Mouse (Mus musculus) cerebellum, postnatal 25 days (tissue): Measurements from ENCODE around the gene Spo11.

ENCODE experiments used
- DNase-seq, 2 experiments: peaks; one replicate each; pipeline ENCODE4 v3.0.0; 2021; ENCODE audit warnings: mixed read lengths in 2 of 2

The Spo11 gene

DNA sequence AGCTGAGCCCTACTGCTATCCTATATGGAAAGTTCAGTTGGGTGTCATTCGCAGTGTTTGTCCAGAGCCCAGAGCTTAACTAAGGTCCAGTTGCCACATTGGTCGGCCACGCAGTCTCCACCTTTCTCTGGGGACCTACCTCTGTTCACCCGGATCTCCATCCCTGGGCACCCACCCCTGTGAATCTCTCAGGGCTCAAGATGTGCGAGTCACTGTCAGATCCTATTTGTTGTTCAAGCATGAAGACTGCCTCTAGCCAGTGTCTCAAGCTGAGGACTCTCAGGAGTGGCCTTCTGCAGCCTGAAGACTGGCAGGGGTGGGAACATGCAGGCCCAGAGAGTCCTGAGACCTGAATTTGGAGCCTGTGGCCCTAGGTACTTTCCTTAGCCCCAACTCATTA, 58.6 kb downstream of the Spo11 start:
- DNase-seq = no peak

DNA sequence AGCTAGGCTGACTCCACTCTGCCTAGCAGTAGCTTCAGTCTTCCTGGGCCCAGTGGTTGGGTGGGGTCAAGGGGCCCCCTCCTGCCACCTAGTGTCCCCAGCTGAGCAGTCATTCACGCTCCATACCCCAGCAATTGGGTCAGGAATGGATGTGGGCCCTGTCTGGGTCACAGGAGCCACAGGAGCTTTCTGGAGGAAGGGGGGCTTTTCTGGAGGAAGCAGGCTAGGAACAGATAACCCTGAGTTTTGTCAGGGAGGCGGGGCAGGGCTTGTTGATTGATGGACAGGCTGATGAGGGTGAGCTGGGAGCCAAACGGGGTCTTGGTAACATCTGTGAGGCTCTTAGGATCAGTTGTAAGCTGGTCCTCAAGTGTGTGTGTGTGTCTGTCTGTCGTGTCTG, 59.1 kb downstream of the Spo11 start:
- no peak for DNase-seq

DNA sequence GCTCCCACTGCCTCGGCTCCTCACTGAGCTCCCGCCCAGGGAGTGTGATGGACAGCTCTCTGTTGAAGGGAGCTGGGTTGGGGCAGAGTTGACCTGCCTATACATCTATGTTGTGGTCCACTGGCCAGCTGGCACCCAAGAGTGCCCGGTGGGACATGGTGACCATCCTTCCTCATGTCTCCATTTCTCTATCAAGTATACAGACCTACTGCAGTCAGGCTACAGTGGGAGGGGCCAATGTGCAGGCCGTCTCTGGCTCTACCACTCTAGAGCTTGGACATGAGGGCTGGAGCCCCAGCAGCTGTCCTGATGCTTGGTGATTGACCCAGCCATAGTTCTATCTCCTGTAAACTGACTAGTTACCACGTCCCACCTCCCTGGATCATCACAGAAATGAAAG, 59.8 kb downstream of the Spo11 start:
- DNase-seq = no peak

DNA sequence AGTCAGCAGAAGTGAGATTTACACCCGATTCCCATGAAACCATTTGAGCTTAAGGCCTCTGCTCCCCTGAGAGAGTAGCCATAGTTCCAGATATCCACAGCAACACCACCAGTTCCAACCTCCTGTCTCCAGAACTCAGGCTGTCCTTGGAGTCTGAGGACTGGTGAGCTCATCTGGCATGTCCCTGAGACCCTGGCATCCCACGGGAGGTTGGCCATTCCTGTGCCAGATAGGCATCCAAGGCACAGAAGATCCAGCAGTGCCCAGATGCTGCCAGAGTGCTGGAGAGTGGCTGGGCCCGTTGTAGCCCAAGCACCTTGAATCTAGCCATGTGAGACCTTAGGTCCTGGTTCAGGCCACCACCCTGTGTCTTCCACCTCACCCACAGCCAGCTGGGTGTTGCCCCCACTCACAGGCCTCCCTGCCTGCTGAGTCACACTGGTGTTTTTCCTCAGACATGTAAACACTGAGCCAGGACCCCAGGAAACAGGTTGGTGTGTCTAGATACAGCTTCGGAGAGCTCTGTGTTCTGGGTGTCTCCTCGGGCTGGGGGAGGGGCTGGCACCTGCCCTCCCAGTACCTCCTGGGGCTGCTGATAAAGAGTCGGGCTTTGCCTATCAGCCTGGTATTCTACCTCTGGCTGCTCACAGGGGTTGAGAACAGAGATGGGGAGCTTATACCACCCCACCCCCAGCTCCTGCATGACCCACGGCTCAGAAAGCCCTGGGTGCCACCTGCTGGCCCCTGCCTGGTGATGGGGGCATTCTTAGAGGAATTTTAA, 60.5 kb downstream of the Spo11 start:
- DNase-seq = no peak

DNA sequence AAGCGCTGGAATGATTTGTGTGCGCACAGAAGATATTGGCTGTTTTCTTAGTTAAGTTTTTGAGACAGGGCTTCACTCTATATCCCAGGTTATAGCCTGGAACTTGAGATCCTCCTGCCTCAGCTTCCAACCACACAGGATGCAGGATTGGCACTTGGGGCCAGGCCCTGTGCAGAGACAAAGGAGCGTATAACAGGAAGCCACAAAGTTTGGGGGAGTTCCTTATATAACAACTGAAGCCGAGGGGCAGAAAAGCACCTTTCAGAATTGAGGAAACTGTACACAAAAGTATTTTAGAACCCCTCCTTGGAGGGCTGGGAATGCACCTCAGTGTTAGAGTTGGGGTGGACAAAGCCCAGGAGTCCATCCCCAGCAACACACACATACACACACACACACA, 61.5 kb downstream of the Spo11 start:
- no peak for DNase-seq

DNA sequence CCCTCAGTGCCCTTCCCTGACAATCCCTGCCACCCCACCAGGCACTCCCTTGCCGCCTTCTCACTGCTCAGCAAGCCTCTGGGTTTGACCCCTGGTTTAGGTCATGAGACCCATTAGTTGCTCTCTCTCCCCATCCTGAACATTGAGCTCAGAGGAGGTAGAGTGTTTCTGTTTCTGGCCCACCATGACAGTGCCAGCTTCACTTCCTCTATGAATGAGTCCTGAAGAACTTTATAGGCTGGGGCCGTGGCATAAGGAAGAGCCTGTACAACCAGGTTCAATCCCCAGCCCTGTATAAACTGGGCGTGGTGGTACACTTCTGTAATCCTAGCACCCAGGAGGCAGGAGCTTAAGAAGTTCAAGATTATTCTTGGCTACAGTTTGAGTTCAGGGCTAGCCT, 63.3 kb downstream of the Spo11 start:
- DNase-seq = no peak

DNA sequence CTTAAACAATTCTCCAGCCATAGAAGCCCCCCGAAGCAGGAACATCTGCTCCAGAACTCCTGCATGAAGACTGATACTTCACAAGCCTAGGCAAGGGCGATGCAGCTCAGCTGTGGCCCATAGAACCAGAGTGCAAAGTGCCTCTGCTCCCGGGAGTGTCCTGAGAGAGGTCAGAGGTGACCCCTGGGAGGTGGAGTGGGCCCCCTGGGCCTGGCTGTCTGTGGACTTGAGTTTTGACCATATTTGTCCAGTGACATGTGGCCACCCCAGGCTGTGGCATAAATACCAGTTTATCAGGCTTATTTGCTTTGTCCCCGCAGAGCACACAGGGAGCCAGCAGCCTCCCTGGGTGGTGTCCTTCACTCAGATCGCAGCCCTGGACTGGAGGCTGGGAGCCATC, 63.7 kb downstream of the Spo11 start:
- no peak for DNase-seq

DNA sequence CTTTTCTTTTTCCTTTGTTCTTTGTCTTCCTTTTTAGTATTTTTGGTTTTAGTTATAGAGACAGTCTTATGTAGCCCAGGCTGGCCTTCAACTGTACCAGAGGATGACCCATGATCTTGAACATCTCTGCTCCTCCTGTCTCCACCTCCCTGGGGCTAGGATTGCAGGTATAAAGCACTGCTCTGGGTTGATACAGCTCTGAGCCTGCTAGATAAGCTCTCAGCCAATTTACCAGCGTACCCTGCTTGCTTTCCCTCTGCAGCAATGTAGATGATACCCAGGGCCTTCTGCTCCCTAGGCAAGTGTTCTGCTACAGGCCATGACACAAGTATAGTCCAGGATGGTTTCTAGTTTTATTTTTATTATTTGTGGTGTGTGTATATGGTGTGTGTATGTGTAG, 64.4 kb downstream of the Spo11 start:
- DNase-seq = no peak

DNA sequence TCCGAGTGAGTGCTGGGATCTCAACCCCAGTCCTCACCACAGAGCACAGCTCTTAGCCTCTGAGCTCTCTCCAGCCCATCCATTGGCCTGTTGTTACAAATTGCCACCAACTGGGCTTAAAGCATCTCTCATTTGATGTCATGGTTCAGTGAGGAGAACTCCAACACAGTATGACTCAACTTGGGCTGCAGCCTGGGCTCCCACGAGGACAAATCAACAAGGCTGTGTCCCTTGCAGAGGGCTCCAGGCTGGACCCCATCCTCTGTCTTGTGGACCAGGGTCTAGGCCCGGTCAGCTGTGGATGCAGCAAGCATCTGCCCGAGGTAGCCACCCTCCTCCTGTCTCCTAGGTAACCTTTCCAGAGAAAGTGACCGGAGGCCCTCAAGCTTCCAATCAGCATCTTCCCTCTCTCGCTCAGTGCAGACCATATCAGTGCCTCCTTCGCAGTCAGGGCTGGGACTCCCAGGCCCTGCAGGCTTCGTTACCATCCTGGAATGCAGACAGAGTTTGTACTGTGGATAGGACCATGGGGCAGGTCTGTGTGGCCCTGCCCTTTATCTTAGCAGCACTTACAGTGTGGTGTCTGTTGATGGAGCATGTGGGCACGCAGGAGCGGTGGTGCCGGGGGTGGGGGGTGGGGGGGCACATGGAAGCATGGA, 65.1 kb downstream of the Spo11 start:
- DNase-seq = no peak
